Mouse (Mus musculus) heart, embryonic 14.5 days (tissue): ENCODE results near the gene Nob1. TPM values are rescaled to one million over a fixed set of nuclear protein-coding genes. Genes with fewer than 3 reads are reported as not detected.

Experiments used
- ATAC-seq: fragments of 200-750 bp; cut with Nextera tagmentation; 2 replicates; pipeline ENCODE4 v1.8.0; 2017; ENCODE audit warnings: low read depth, moderate TSS enrichment; ENCODE audit not compliant: insufficient number of reproducible peaks, insufficient read depth, low FRiP score
- H3K27ac ChIP-seq, 2 experiments: fragments of 200-500 bp in 1 of 2; fragments of 300-500 bp in 1 of 2; sonication (generic) in 1 of 2; replicated peaks in 1 of 2; 2 replicates each; pipeline ENCODE4 v1.5.1; 2012 to 2014; ENCODE audit warnings: low read depth in 2 of 2, low read length in 2 of 2, control low read depth in 1 of 2, mild to moderate bottlenecking in 1 of 2, mixed read lengths in 1 of 2; ENCODE audit not compliant: control insufficient read depth in 1 of 2, insufficient read depth in 1 of 2
- H3K27me3 ChIP-seq: fragments of 300-500 bp; sonication (generic); 2 replicates; pipeline ENCODE4 v1.6.1; 2014; ENCODE audit warnings: mild to moderate bottlenecking, low read length, control low read depth; ENCODE audit not compliant: control insufficient read depth, insufficient read depth
- H3K36me3 ChIP-seq: fragments of 300-500 bp; sonication (generic); 2 replicates; pipeline ENCODE4 v1.6.1; 2014; ENCODE audit warnings: mild to moderate bottlenecking, control low read depth, low read length, mixed read lengths; ENCODE audit not compliant: control insufficient read depth, insufficient read depth
- H3K4me1 ChIP-seq, 2 experiments: fragments of 200-500 bp in 1 of 2; fragments of 300-500 bp in 1 of 2; sonication (generic) in 1 of 2; 2 replicates each; pipeline ENCODE4 v1.6.1; 2012 to 2014; ENCODE audit warnings: low read length in 2 of 2, control low read depth in 1 of 2, mixed read lengths in 1 of 2; ENCODE audit not compliant: control insufficient read depth in 2 of 2, insufficient read depth in 2 of 2
- H3K4me2 ChIP-seq: fragments of 300-500 bp; sonication (generic); 2 replicates; pipeline ENCODE4 v1.6.1; 2014; ENCODE audit warnings: mild to moderate bottlenecking, low read length
- H3K4me3 ChIP-seq, 2 experiments: fragments of 200-500 bp in 1 of 2; fragments of 300-500 bp in 1 of 2; sonication (generic) in 1 of 2; 2 replicates each; pipeline ENCODE4 v1.5.1; 2012 to 2014; ENCODE audit warnings: low read length in 2 of 2, mild to moderate bottlenecking in 2 of 2, control low read depth in 1 of 2, low read depth in 1 of 2, moderate library complexity in 1 of 2; ENCODE audit not compliant: control insufficient read depth in 1 of 2, insufficient read depth in 1 of 2
- H3K9ac ChIP-seq: fragments of 300-500 bp; sonication (generic); 2 replicates; pipeline ENCODE4 v1.6.1; 2014; ENCODE audit warnings: mild to moderate bottlenecking, low read length
- H3K9me3 ChIP-seq: fragments of 300-500 bp; sonication (generic); 2 replicates; pipeline ENCODE4 v1.6.1; 2016; ENCODE audit warnings: low read length, control low read depth; ENCODE audit not compliant: control insufficient read depth
- WGBS: fragments of 180-500 bp; shearing (Covaris S2); extraction: QIAGEN DNeasy Blood & Tissue Kit; methylation state at CpG from one replicate; pipeline ENCODE4 v1.1.7; 2014; 5-methylcytosine and 5-hydroxymethylcytosine counted together
- polyA plus RNA-seq: library from polyadenylated mRNA; unstranded; fragments of >200 nt; fragmentation: Nextera tagmentation; extraction: Ambion mirVana; gene quantifications from 2 replicates; pipeline ENCODE4 v1.2.1, GENCODE M21; 2014

The Nob1 gene
- polyA plus RNA-seq, 1 experiment from 2014 or later = 41.2 TPM

DNA sequence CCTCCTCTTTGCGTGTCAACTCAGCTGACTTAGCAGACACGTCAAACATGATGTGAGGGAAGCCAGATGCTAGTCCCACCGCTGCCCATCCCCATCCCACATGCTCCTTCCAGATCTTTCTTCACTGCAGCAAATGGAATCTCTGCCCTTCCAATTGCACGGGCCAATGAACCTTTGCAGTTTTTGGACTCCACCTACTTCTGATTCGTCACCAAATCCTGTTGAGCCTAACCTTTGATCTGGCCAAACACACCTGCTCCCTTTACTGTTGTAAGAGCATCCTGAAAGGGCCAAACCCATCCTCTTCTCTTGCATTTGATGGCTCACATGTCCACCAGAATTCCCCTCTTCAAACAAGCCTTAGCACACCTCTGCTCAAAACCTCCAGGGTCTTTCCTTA, 40.2 kb downstream of the Nob1 start:
- H3K4me3 ChIP-seq = no peak overlapping the region
- no peaks in the 10 kb centered on the region for H3K9me3 ChIP-seq
- no peak overlapping the region for H3K27ac ChIP-seq
- H3K36me3 ChIP-seq = peaks cover 11% of the 10 kb centered on the region
- no peak for ATAC-seq
- peaks cover 10 to 22% of the 10 kb centered on the region in 2 experiments for H3K4me1 ChIP-seq
- no peak overlapping the region for H3K4me2 ChIP-seq
- WGBS = 49% methylated on average over 5 of the region's 5 CpGs
- no peaks in the 10 kb centered on the region for H3K27me3 ChIP-seq
- no peak overlapping the region for H3K9ac ChIP-seq

DNA sequence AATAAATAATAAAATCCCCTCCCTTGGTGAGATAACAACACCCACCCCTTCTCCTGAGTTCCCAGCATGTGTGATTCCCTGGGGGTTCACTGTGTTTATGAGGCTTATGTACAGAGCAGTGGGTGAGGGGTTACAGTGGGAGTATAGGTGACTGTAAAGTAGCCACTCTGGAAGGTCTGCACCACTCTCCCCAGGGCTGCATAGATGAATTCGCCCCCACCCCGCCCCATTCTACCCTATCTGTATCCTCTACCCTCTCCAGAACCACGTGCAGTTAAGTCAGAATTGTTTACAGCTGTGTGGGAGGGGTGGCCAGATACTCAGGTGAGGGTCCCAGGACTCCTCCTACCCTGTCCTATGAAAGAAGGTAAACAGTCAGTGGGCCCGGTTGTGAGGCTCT, 42.0 kb downstream of the Nob1 start:
- WGBS = 73% methylated on average over 4 of the region's 4 CpGs

DNA sequence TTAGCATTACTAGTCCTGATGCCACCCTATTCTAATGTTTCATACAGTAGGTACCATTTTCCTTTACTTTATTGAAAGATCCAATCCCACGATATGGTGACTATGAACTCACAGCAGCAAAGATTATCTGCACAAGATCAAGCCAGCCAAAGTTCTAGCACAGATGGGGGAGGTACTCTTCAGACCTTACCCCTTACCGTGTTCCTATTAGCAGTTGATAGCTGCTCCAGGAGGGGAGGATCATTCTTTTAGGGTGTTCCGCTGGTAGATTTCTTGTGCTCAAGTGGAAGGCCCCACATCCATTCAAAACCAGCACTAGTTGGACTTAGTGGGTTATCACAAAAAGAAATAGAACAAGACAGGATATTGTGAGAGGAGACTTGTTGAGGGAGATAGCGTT, 43.2 kb downstream of the Nob1 start:
- peaks cover 10 to 16% of the 10 kb centered on the region in 2 experiments for H3K4me1 ChIP-seq
- no peak for ATAC-seq
- no peaks in the 10 kb centered on the region for H3K9me3 ChIP-seq
- H3K27me3 ChIP-seq = no peaks in the 10 kb centered on the region
- no peak overlapping the region for H3K4me3 ChIP-seq
- H3K27ac ChIP-seq = no peak overlapping the region
- H3K9ac ChIP-seq = no peak overlapping the region
- peaks cover 38% of the 10 kb centered on the region for H3K36me3 ChIP-seq
- H3K4me2 ChIP-seq = no peak overlapping the region
- 91% methylated on average over 4 of the region's 4 CpGs for WGBS

More for the DNA sequence above, 42.0 kb downstream of the Nob1 start:
- ATAC-seq = 0 out of 2 replicates have a peak, but pooled peaks have one; percentile 19
- Histone ChIP-seq H3K4me2 (no peak overlapping the region), H3K36me3 (peaks cover 29% of the 10 kb centered on the region), H3K27ac (no peak overlapping the region), H3K4me3 (no peak overlapping the region), H3K4me1 (peaks cover 10 to 16% of the 10 kb centered on the region in 2 experiments), H3K27me3 (no peaks in the 10 kb centered on the region), H3K9ac (no peak overlapping the region), H3K9me3 (no peaks in the 10 kb centered on the region)

GRCm38 (mm10) chr8:107380734-107381133, 44.1 kb downstream of the Nob1 start:
- H3K9me3 ChIP-seq = no peaks in the 10 kb centered on the region
- WGBS = 94% methylated on average over 8 of the region's 8 CpGs
- H3K4me2 ChIP-seq = no peak overlapping the region
- ATAC-seq = no peak
- peaks cover 42% of the 10 kb centered on the region for H3K36me3 ChIP-seq
- H3K4me1 ChIP-seq = peaks cover 8% of the 10 kb centered on the region in 2 experiments
- no peak overlapping the region for H3K9ac ChIP-seq
- H3K27ac ChIP-seq = no peak overlapping the region
- no peak overlapping the region for H3K4me3 ChIP-seq
- H3K27me3 ChIP-seq = no peaks in the 10 kb centered on the region

DNA sequence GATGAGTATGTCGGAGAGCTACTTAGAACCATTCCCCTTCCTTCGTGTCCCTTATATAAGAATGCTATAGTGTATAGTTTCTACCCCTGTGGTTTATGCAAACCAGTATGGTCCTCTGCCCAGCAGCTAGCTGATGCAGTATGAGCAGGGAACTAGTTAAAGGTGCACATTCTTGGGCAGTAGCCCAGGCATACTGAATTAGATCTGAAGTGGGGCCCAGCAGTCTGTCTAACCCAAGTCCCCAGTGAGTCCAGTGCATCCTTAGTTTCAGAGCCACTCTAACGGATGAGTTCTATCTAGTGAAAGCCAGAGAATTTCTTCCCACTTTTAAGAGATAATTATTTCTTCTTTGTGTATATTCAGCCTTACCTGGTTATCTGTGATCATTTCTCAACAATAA, 47.5 kb downstream of the Nob1 start:
- no peak overlapping the region for H3K27ac ChIP-seq
- H3K4me3 ChIP-seq = no peak overlapping the region
- H3K9me3 ChIP-seq = no peaks in the 10 kb centered on the region
- H3K4me1 ChIP-seq = no peaks in the 10 kb centered on the region
- no peak overlapping the region for H3K4me2 ChIP-seq
- ATAC-seq = no peak; the same call in 1 of the 2 replicates
- 78% methylated on average over 3 of the region's 3 CpGs for WGBS
- H3K27me3 ChIP-seq = no peaks in the 10 kb centered on the region
- H3K36me3 ChIP-seq = peaks cover 70% of the 10 kb centered on the region
- H3K9ac ChIP-seq = no peak overlapping the region

- Histone ChIP-seq H3K36me3 (peaks cover 92% of the 10 kb centered on the region), H3K4me1 (no peaks in the 10 kb centered on the region), H3K9ac (no peak overlapping the region), H3K9me3 (no peaks in the 10 kb centered on the region), H3K27ac (0 out of 4 replicates have a peak overlapping the region, but pooled peaks of 1 of the 2 experiments have one; percentile 0), H3K27me3 (no peaks in the 10 kb centered on the region), H3K4me3 (no peak overlapping the region), H3K4me2 (no peak overlapping the region)
- WGBS = 58% methylated on average over 4 of the region's 4 CpGs
- no peak for ATAC-seq
Measured at GRCm38 (mm10) chr8:107370311-107370710, 54.5 kb downstream of the Nob1 start.

Other genes with a start within 250 kb of the Nob1 start
- 14.9 and 15.6 TPM in 2 replicates for gene Nfat5, start 131.6 kb downstream of the Nob1 start, polyA plus RNA-seq
- gene Nqo1, start 21.8 kb downstream of the Nob1 start, polyA plus RNA-seq = 6.0 and 6.4 TPM in 2 replicates
- 28.5 and 28.6 TPM in 2 replicates for gene Wwp2, start 11.3 kb upstream of the Nob1 start, polyA plus RNA-seq
- 176 and 179 TPM in 2 replicates for gene Psmd7, start 163.4 kb upstream of the Nob1 start, polyA plus RNA-seq